26 mouse cellular contexts compared by ENCODE assay signal in the genomic region with DNA sequence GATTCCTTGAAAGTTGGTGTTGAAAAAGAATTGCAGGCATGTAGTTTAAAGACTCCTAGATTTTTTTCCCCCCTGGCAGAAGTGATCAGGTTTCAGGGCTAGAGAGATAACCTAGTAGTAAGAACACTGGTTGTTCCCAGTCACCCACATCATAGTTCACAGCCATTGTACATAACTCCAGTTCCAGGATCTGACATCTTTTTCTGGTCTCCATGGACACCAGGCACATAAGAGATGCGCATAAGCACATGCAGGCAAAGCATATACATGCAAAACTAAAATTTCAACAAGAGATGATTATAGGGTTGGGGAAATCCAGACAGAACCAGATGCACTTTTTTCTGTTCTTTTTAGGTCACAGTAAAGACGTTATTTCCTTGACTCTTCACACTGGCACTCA. TPM values are rescaled to one million over a fixed set of nuclear protein-coding genes. Genes with fewer than 3 reads are reported as not detected.
DNase-seq lines count a peak whose midpoint lies in the region; ATAC-seq and TF ChIP-seq lines count a peak whose summit lies in the region.
"Had no signal": no experiment of that assay in that cellular context is flagged by ENCODE, and none has a peak within 500 bp of the region (broad histone marks: within the 10 kb centered on the region; RNA-seq: fewer than 3 reads in every experiment).

No protein-coding gene starts in this region.

- no peak for TF ChIP-seq CTCF in gastrocnemius, adult 2 months (IDR thresholded peaks at IDR 0.05)
- TF ChIP-seq CTCF in left cerebral cortex, adult 2 months (IDR thresholded peaks at IDR 0.05), result no peak

- peaks cover 42% of the 10 kb centered on the region for H3K36me3 ChIP-seq in heart, embryonic 12.5 days

- H3K27me3 ChIP-seq in heart, embryonic 12.5 days (replicated peaks), result no peaks in the 10 kb centered on the region
- H3K27me3 ChIP-seq: embryonic facial prominence, embryonic 12.5 days; embryonic facial prominence, embryonic 15.5 days; forebrain, embryonic 15.5 days had no signal

- peak overlapping the region; percentile 20; the same call in 1 of the 2 replicates for H3K27ac ChIP-seq in gastrocnemius, adult 2 months
- H3K27ac ChIP-seq in heart, embryonic 12.5 days (ENCODE audit: poor library complexity, severe bottlenecking), result no peak overlapping the region
- peak overlapping the region; percentile 26; the same call in 1 of the 2 replicates for H3K27ac ChIP-seq in left cerebral cortex, adult 2 months
- H3K27ac ChIP-seq: embryonic facial prominence, embryonic 12.5 days; embryonic facial prominence, embryonic 15.5 days; forebrain, embryonic 15.5 days; hindbrain, embryonic 14.5 days; hindbrain, postnatal 0 days had no signal

- no peaks in the 10 kb centered on the region for H3K9me3 ChIP-seq in heart, embryonic 12.5 days (replicated peaks)
- H3K9me3 ChIP-seq: embryonic facial prominence, embryonic 12.5 days; embryonic facial prominence, embryonic 15.5 days; forebrain, embryonic 15.5 days had no signal

- no peak overlapping the region for H3K9ac ChIP-seq in heart, embryonic 12.5 days
- H3K9ac ChIP-seq: embryonic facial prominence, embryonic 12.5 days; embryonic facial prominence, embryonic 15.5 days; forebrain, embryonic 15.5 days; hindbrain, embryonic 14.5 days had no signal

- no peak overlapping the region for H3K4me3 ChIP-seq in gastrocnemius, adult 2 months
- no peak overlapping the region for H3K4me3 ChIP-seq in heart, embryonic 12.5 days
- H3K4me3 ChIP-seq in left cerebral cortex, adult 2 months, result no peak overlapping the region
- H3K4me3 ChIP-seq: embryonic facial prominence, embryonic 12.5 days; embryonic facial prominence, embryonic 15.5 days; forebrain, embryonic 15.5 days had no signal

- 77% methylated on average over 2 of the region's 2 CpGs for WGBS in heart, embryonic 12.5 days

- H3K4me2 ChIP-seq in heart, embryonic 12.5 days, result 0 out of 2 replicates have a peak overlapping the region, but pooled peaks have one; percentile 50
- H3K4me2 ChIP-seq: embryonic facial prominence, embryonic 12.5 days; embryonic facial prominence, embryonic 15.5 days; forebrain, embryonic 15.5 days; hindbrain, embryonic 14.5 days had no signal

- peaks cover 33% of the 10 kb centered on the region for H3K4me1 ChIP-seq in heart, embryonic 12.5 days (replicated peaks)
- H3K4me1 ChIP-seq: embryonic facial prominence, embryonic 12.5 days; embryonic facial prominence, embryonic 15.5 days; forebrain, embryonic 15.5 days had no signal

- intact Hi-C loops in gastrocnemius, adult 2 months (cut with DNase I), result no loop called here
- intact Hi-C loops in left cerebral cortex, adult 2 months (cut with DNase I), result no loop called here
- intact Hi-C loops in left cerebral cortex, postnatal 36 days (cut with DNase I), result no loop called here

- DNase-seq in gastrocnemius, adult 2 months, result no peak
- DNase-seq in gastrocnemius, adult 8-10 months (ENCODE audit: low spot score in 2 of 2), result no peak
- no peak for DNase-seq in heart, adult 8-10 months (ENCODE audit: low spot score)
- DNase-seq in left cerebral cortex, adult 2 months (ENCODE audit: extremely low spot score in 1 of 2, low spot score in 2 of 2), result no peak
- no peak for DNase-seq in left cerebral cortex, postnatal 36 days (ENCODE audit: low spot score in 2 of 2)
- DNase-seq in brain, adult 2 months (ENCODE audit: low read depth, low spot score), result peak; percentile 41
- no peak for DNase-seq in adrenal gland, postnatal 10 days
- DNase-seq: adrenal gland, adult 8-10 months; adrenal gland, postnatal 36 days; cerebellum, adult 11 months; cerebellum, adult 2 months; cerebellum, adult 9-11 months; cerebellum, postnatal 25 days; gastrocnemius, postnatal 14 days; heart, adult 18-20 months; kidney, adult 18-20 months had no signal

- no peak for ATAC-seq in heart, embryonic 12.5 days (ENCODE audit: insufficient number of reproducible peaks, low FRiP score)
- ATAC-seq: activated CD4-positive, CD25-positive, alpha-beta regulatory T cell, adult 4 months; CD4-positive, CD25-positive, alpha-beta regulatory T cell, adult 4 months; forebrain, embryonic 15.5 days; hindbrain, postnatal 0 days; inflammation-experienced regulatory T-cells, adult 6 months; intestine, embryonic 16.5 days had no signal

RNA-seq across cellular contexts. Expression of gene Trp53bp2, which starts 46.1 kb away (rescaled TPM):
- total RNA-seq in gastrocnemius, adult 2 months (2021), result 1 to 10 TPM; 9.0 to 9.5 TPM
- total RNA-seq in gastrocnemius, adult 8-10 months (2022), result 10 to 100 TPM in 3 of 4 experiments, 1 to 10 TPM in 1; 8.2 to 11.8 (median 10.9) TPM
- 18.9 and 19.8 TPM in 2 replicates for polyA plus RNA-seq in heart, embryonic 12.5 days (2016; fragmentation: Nextera tagmentation; extraction: Ambion mirVana)
- total RNA-seq in heart, adult 8-10 months (2022), result 10 to 100 TPM in 2 of 4 experiments, 1 to 10 TPM in 2; 9.7 to 11.2 (median 10.5) TPM
- total RNA-seq in left cerebral cortex, adult 2 months (2021), result 10 to 100 TPM; 20.4 to 22.6 TPM
- 10 to 100 TPM; 21.9 to 23.4 TPM for total RNA-seq in left cerebral cortex, postnatal 36 days (2021)
- total RNA-seq in adrenal gland, postnatal 10 days (2021), result 10 to 100 TPM; 21.2 to 21.9 TPM
